Comparison of ENCODE assay signal across 8 mouse cellular contexts in the genomic region with DNA sequence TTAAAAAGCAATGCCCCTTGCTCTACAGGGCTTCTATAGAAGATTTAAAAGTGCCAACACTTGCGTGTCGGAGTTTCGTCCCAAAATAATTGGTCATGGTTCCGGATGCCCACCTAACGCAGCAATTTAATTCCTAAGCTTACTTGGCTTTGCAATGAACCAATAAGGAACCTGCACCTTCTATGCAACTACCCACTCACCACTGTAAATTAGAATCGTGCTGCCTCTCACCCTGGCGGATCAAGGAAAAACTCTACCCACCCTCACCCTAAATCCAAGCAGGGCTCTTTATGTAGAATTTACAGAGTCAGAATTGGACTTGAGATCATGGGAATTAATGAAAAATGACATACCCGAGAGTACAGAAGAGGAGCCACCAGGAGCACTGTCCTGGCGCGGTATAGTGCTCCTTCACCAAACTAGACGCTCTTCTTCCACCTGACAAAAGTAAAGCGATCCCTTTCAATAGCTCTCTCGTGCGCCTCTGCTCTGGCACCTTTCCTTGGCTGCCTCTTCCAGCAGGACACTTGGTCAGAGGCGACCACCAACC. TPM values are rescaled to one million over a fixed set of nuclear protein-coding genes. Genes with fewer than 3 reads are reported as not detected.
DNase-seq lines count a peak whose midpoint lies in the region; ATAC-seq lines count a peak whose summit lies in the region.

No protein-coding gene starts in this region.

- peak overlapping the region; percentile 91 for H3K4me3 ChIP-seq in kidney, embryonic 15.5 days (replicated peaks)
- peak overlapping the region; percentile 83 for H3K4me3 ChIP-seq in hindbrain, embryonic 10.5 days

- H3K9me3 ChIP-seq in kidney, embryonic 15.5 days (replicated peaks) = no peaks in the 10 kb centered on the region
- no peaks in the 10 kb centered on the region for H3K9me3 ChIP-seq in hindbrain, embryonic 10.5 days

- no peaks in the 10 kb centered on the region for H3K27me3 ChIP-seq in kidney, embryonic 15.5 days
- H3K27me3 ChIP-seq in hindbrain, embryonic 10.5 days (ENCODE audit: insufficient read depth, poor library complexity, severe bottlenecking) = no peaks in the 10 kb centered on the region

- H3K4me1 ChIP-seq in kidney, embryonic 15.5 days = peaks cover 23% of the 10 kb centered on the region
- peaks cover 16% of the 10 kb centered on the region for H3K4me1 ChIP-seq in hindbrain, embryonic 10.5 days (replicated peaks)

- WGBS in kidney, embryonic 15.5 days = 2% methylated on average over 15 of the region's 15 CpGs
- 5% methylated on average over 15 of the region's 15 CpGs for WGBS in hindbrain, embryonic 10.5 days

- H3K36me3 ChIP-seq in kidney, embryonic 15.5 days = peaks cover 36% of the 10 kb centered on the region
- H3K36me3 ChIP-seq in hindbrain, embryonic 10.5 days = peaks cover 49% of the 10 kb centered on the region

- DNase-seq in kidney, adult 18-20 months = no peak
- DNase-seq in brain, adult 2 months (ENCODE audit: low read depth, low spot score) = peak; percentile 49
- no peak for DNase-seq in hindbrain, embryonic 10.5 days (ENCODE audit: low spot score)
- no peak for DNase-seq in adrenal gland, postnatal 25 days
- no peak for DNase-seq in thymus, postnatal 25 days
- no peak for DNase-seq in ovary, postnatal 36 days (ENCODE audit: low spot score)

- peak; percentile 70 for ATAC-seq in kidney, embryonic 15.5 days (replicated peaks; ENCODE audit: low FRiP score)
- ATAC-seq in megakaryocyte-erythroid progenitor cell, adult 5-6 weeks (replicated peaks; ENCODE audit: low FRiP score, low TSS enrichment, poor library complexity, severe bottlenecking) = peak; percentile 60

- H3K9ac ChIP-seq in kidney, embryonic 15.5 days = peak overlapping the region; percentile 97

- peak overlapping the region; percentile 97 for H3K27ac ChIP-seq in kidney, embryonic 15.5 days
- peak overlapping the region; percentile 97 for H3K27ac ChIP-seq in hindbrain, embryonic 10.5 days

- H3K4me2 ChIP-seq in kidney, embryonic 15.5 days = peak overlapping the region; percentile 77

RNA-seq across cellular contexts. Expression of gene Ecd, which starts 0.4 kb away (rescaled TPM):
- 54.4 and 61.5 TPM in 2 replicates for polyA plus RNA-seq in kidney, embryonic 15.5 days (2015; fragmentation: Nextera tagmentation; extraction: Ambion mirVana)
- polyA plus RNA-seq in hindbrain, embryonic 10.5 days (2016; fragmentation: Nextera tagmentation; extraction: Ambion mirVana) = 64.0 and 71.1 TPM in 2 replicates
- 68.2 and 69.1 TPM in 2 replicates for total RNA-seq in megakaryocyte-erythroid progenitor cell, adult 5-6 weeks (2014; fragmentation: Nextera tagmentation)
- total RNA-seq in megakaryocyte-erythroid progenitor cell, adult 5-6 weeks (2017) = 81.3 and 85.9 TPM in 2 replicates
- 40.3 TPM in 2 replicates for total RNA-seq in adrenal gland, postnatal 25 days (2021)

RNA-seq across cellular contexts. Expression of gene Fam149b, which starts 0.4 kb away (rescaled TPM):
- 34.5 and 40.0 TPM in 2 replicates for polyA plus RNA-seq in kidney, embryonic 15.5 days (2015; fragmentation: Nextera tagmentation; extraction: Ambion mirVana)
- polyA plus RNA-seq in hindbrain, embryonic 10.5 days (2016; fragmentation: Nextera tagmentation; extraction: Ambion mirVana) = 45.0 and 46.7 TPM in 2 replicates
- total RNA-seq in megakaryocyte-erythroid progenitor cell, adult 5-6 weeks (2014; fragmentation: Nextera tagmentation) = 16.3 and 21.6 TPM in 2 replicates
- 21.6 and 37.3 TPM in 2 replicates for total RNA-seq in megakaryocyte-erythroid progenitor cell, adult 5-6 weeks (2017)
- total RNA-seq in adrenal gland, postnatal 25 days (2021) = 40.0 and 44.5 TPM in 2 replicates

RNA-seq across cellular contexts. Expression of gene Dnajc9, which starts 41.2 kb away (rescaled TPM):
- 180 and 183 TPM in 2 replicates for polyA plus RNA-seq in kidney, embryonic 15.5 days (2015; fragmentation: Nextera tagmentation; extraction: Ambion mirVana)
- polyA plus RNA-seq in hindbrain, embryonic 10.5 days (2016; fragmentation: Nextera tagmentation; extraction: Ambion mirVana) = 226 and 308 TPM in 2 replicates
- 89.9 and 98.3 TPM in 2 replicates for total RNA-seq in megakaryocyte-erythroid progenitor cell, adult 5-6 weeks (2014; fragmentation: Nextera tagmentation)
- 251 and 309 TPM in 2 replicates for total RNA-seq in megakaryocyte-erythroid progenitor cell, adult 5-6 weeks (2017)
- 35.2 and 39.1 TPM in 2 replicates for total RNA-seq in adrenal gland, postnatal 25 days (2021)

RNA-seq across cellular contexts. Expression of gene Mrps16, which starts 45.9 kb away (rescaled TPM):
- 96.5 and 97.3 TPM in 2 replicates for polyA plus RNA-seq in kidney, embryonic 15.5 days (2015; fragmentation: Nextera tagmentation; extraction: Ambion mirVana)
- polyA plus RNA-seq in hindbrain, embryonic 10.5 days (2016; fragmentation: Nextera tagmentation; extraction: Ambion mirVana) = 82.3 and 82.6 TPM in 2 replicates
- 124 and 145 TPM in 2 replicates for total RNA-seq in megakaryocyte-erythroid progenitor cell, adult 5-6 weeks (2014; fragmentation: Nextera tagmentation)
- total RNA-seq in megakaryocyte-erythroid progenitor cell, adult 5-6 weeks (2017) = 30.9 and 61.1 TPM in 2 replicates
- 51.0 and 53.3 TPM in 2 replicates for total RNA-seq in adrenal gland, postnatal 25 days (2021)

RNA-seq across cellular contexts. Expression of gene Nudt13, which starts 53.0 kb away (rescaled TPM):
- polyA plus RNA-seq in kidney, embryonic 15.5 days (2015; fragmentation: Nextera tagmentation; extraction: Ambion mirVana) = 17.4 and 18.2 TPM in 2 replicates
- 10.1 and 10.9 TPM in 2 replicates for polyA plus RNA-seq in hindbrain, embryonic 10.5 days (2016; fragmentation: Nextera tagmentation; extraction: Ambion mirVana)
- total RNA-seq in megakaryocyte-erythroid progenitor cell, adult 5-6 weeks (2014; fragmentation: Nextera tagmentation) = 9.2 and 13.0 TPM in 2 replicates
- total RNA-seq in megakaryocyte-erythroid progenitor cell, adult 5-6 weeks (2017) = 10.2 and 16.6 TPM in 2 replicates
- total RNA-seq in adrenal gland, postnatal 25 days (2021) = 41.4 and 59.6 TPM in 2 replicates
